Mouse (Mus musculus): Measurements from ENCODE around the gene Galnt9. TPM values are rescaled to one million over a fixed set of nuclear protein-coding genes. Genes with fewer than 3 reads are reported as not detected.

Galnt9 gene
- polyA plus RNA-seq, 1 experiment from 2014 or later: 0.11 TPM

- H3K4me1 ChIP-seq (ENCODE audit: insufficient read depth): no peaks in the 10 kb centered on the region
- no peak for ATAC-seq
- H3K4me3 ChIP-seq (ENCODE audit: low read depth, low read length): no peak overlapping the region
- 70% methylated on average over 3 of the region's 3 CpGs for WGBS (ENCODE audit: insufficient replicate concordance)
- H3K4me2 ChIP-seq (ENCODE audit: low read depth, low read length): no peak overlapping the region
- no peak for TF ChIP-seq EP300 (IDR thresholded peaks at IDR 0.05; ENCODE audit: low read depth)
- TF ChIP-seq CTCF (IDR thresholded peaks at IDR 0.05; ENCODE audit: low read depth): no peak
- H3K9me3 ChIP-seq (ENCODE audit: low read length): no peaks in the 10 kb centered on the region
- H3K27ac ChIP-seq (ENCODE audit: low read depth): no peak overlapping the region
- H3K9ac ChIP-seq (replicated peaks): no peak overlapping the region
- H3K36me3 ChIP-seq (replicated peaks; ENCODE audit: insufficient read depth, low read length): no peaks in the 10 kb centered on the region
- H3K27me3 ChIP-seq (ENCODE audit: insufficient read depth, low read length): no peaks in the 10 kb centered on the region
- no peak for DNase-seq
These were observed 40.8 kb upstream of the Galnt9 start for GRCm38 (mm10) chr5:110503361-110503760.

GRCm38 (mm10) chr5:110505611-110506294, 38.4 kb upstream of the Galnt9 start:
- no peaks in the 10 kb centered on the region for H3K36me3 ChIP-seq (replicated peaks; ENCODE audit: insufficient read depth, low read length)
- WGBS (ENCODE audit: insufficient replicate concordance): 66% methylated on average over 10 of the region's 10 CpGs
- H3K9me3 ChIP-seq (ENCODE audit: low read length): no peaks in the 10 kb centered on the region
- H3K4me3 ChIP-seq (ENCODE audit: low read depth, low read length): no peak overlapping the region
- H3K9ac ChIP-seq (replicated peaks): no peak overlapping the region
- H3K4me2 ChIP-seq (ENCODE audit: low read depth, low read length): no peak overlapping the region
- no peak for TF ChIP-seq EP300 (IDR thresholded peaks at IDR 0.05; ENCODE audit: low read depth)
- no peak for TF ChIP-seq CTCF (IDR thresholded peaks at IDR 0.05; ENCODE audit: low read depth)
- no peaks in the 10 kb centered on the region for H3K4me1 ChIP-seq (ENCODE audit: insufficient read depth)
- H3K27me3 ChIP-seq (ENCODE audit: insufficient read depth, low read length): no peaks in the 10 kb centered on the region
- no peak for ATAC-seq
- DNase-seq: no peak
- H3K27ac ChIP-seq (ENCODE audit: low read depth): no peak overlapping the region

- 70% methylated on average over 8 of the region's 8 CpGs for WGBS (ENCODE audit: insufficient replicate concordance)
- H3K36me3 ChIP-seq (replicated peaks; ENCODE audit: insufficient read depth, low read length): no peaks in the 10 kb centered on the region
- H3K4me3 ChIP-seq (ENCODE audit: low read depth, low read length): no peak overlapping the region
- no peaks in the 10 kb centered on the region for H3K27me3 ChIP-seq (ENCODE audit: insufficient read depth, low read length)
- no peak for ATAC-seq
- no peak for DNase-seq
- H3K9ac ChIP-seq (replicated peaks): no peak overlapping the region
- no peaks in the 10 kb centered on the region for H3K4me1 ChIP-seq (ENCODE audit: insufficient read depth)
- no peak for TF ChIP-seq CTCF (IDR thresholded peaks at IDR 0.05; ENCODE audit: low read depth)
- no peak for TF ChIP-seq EP300 (IDR thresholded peaks at IDR 0.05; ENCODE audit: low read depth)
- H3K4me2 ChIP-seq (ENCODE audit: low read depth, low read length): no peak overlapping the region
- H3K9me3 ChIP-seq (ENCODE audit: low read length): no peaks in the 10 kb centered on the region
- H3K27ac ChIP-seq (ENCODE audit: low read depth): no peak overlapping the region
These were observed 37.9 kb upstream of the Galnt9 start for GRCm38 (mm10) chr5:110506295-110506616.

- WGBS (ENCODE audit: insufficient replicate concordance): 66% methylated on average over 3 of the region's 3 CpGs
These were observed 37.3 kb upstream of the Galnt9 start for GRCm38 (mm10) chr5:110506856-110507255.

GRCm38 (mm10) chr5:110507943-110508342, 36.2 kb upstream of the Galnt9 start:
- Histone ChIP-seq H3K9ac (replicated peaks) (no peak overlapping the region), H3K36me3 (replicated peaks; ENCODE audit: insufficient read depth, low read length) (no peaks in the 10 kb centered on the region), H3K27ac (ENCODE audit: low read depth) (no peak overlapping the region), H3K4me1 (ENCODE audit: insufficient read depth) (no peaks in the 10 kb centered on the region), H3K9me3 (ENCODE audit: low read length) (no peaks in the 10 kb centered on the region), H3K4me3 (ENCODE audit: low read depth, low read length) (no peak overlapping the region), H3K4me2 (ENCODE audit: low read depth, low read length) (no peak overlapping the region), H3K27me3 (ENCODE audit: insufficient read depth, low read length) (no peaks in the 10 kb centered on the region)
- no peak for DNase-seq
- no peak for ATAC-seq
- no peak for TF ChIP-seq CTCF (IDR thresholded peaks at IDR 0.05; ENCODE audit: low read depth)
- TF ChIP-seq EP300 (IDR thresholded peaks at IDR 0.05; ENCODE audit: low read depth): no peak
- WGBS (ENCODE audit: insufficient replicate concordance): 80% methylated on average over 3 of the region's 3 CpGs

More at GRCm38 (mm10) chr5:110506856-110507255, 37.3 kb upstream of the Galnt9 start:
- Histone ChIP-seq H3K4me3 (ENCODE audit: low read depth, low read length) (no peak overlapping the region), H3K4me2 (ENCODE audit: low read depth, low read length) (no peak overlapping the region), H3K9ac (replicated peaks) (no peak overlapping the region), H3K27ac (ENCODE audit: low read depth) (no peak overlapping the region), H3K27me3 (ENCODE audit: insufficient read depth, low read length) (no peaks in the 10 kb centered on the region), H3K36me3 (replicated peaks; ENCODE audit: insufficient read depth, low read length) (no peaks in the 10 kb centered on the region), H3K9me3 (ENCODE audit: low read length) (no peaks in the 10 kb centered on the region), H3K4me1 (ENCODE audit: insufficient read depth) (no peaks in the 10 kb centered on the region)
- ATAC-seq (no peak), DNase-seq (no peak)
- TF ChIP-seq EP300 (IDR thresholded peaks at IDR 0.05; ENCODE audit: low read depth): no peak
- TF ChIP-seq CTCF (IDR thresholded peaks at IDR 0.05; ENCODE audit: low read depth): no peak

- Histone ChIP-seq H3K4me3 (ENCODE audit: low read depth, low read length) (no peak overlapping the region), H3K4me1 (ENCODE audit: insufficient read depth) (peaks cover 3% of the 10 kb centered on the region; the same call in 1 of the 2 replicates), H3K4me2 (ENCODE audit: low read depth, low read length) (no peak overlapping the region), H3K9ac (replicated peaks) (no peak overlapping the region), H3K27ac (ENCODE audit: low read depth) (no peak overlapping the region), H3K9me3 (ENCODE audit: low read length) (no peaks in the 10 kb centered on the region), H3K36me3 (replicated peaks; ENCODE audit: insufficient read depth, low read length) (no peaks in the 10 kb centered on the region), H3K27me3 (ENCODE audit: insufficient read depth, low read length) (no peaks in the 10 kb centered on the region)
- 80% methylated on average over 6 of the region's 6 CpGs for WGBS (ENCODE audit: insufficient replicate concordance)
- TF ChIP-seq CTCF (IDR thresholded peaks at IDR 0.05; ENCODE audit: low read depth) (no peak), EP300 (IDR thresholded peaks at IDR 0.05; ENCODE audit: low read depth) (no peak)
- DNase-seq (no peak), ATAC-seq (no peak)
These were observed 33.8 kb upstream of the Galnt9 start for GRCm38 (mm10) chr5:110510357-110510756.
